Mouse (Mus musculus) limb, embryonic 14.5 days (tissue): ENCODE results near the gene Kif1c. TPM values are rescaled to one million over a fixed set of nuclear protein-coding genes. Genes with fewer than 3 reads are reported as not detected.

ENCODE experiments used
- ATAC-seq: fragments of 200-750 bp; cut with Nextera tagmentation; 2 replicates; pipeline ENCODE4 v1.8.0; 2017; ENCODE audit warnings: low read depth, moderate number of reproducible peaks, moderate TSS enrichment; ENCODE audit not compliant: low FRiP score
- DNase-seq: peaks from one replicate; pipeline ENCODE4 v3.0.0-alpha.2; 2015; ENCODE audit warnings: low spot score
- H3K27ac ChIP-seq: fragments of 300-500 bp; sonication (generic); replicated peaks from 2 replicates; pipeline ENCODE4 v1.5.1; 2014; ENCODE audit warnings: low read depth, mild to moderate bottlenecking, low read length, moderate library complexity, mixed read lengths
- H3K27me3 ChIP-seq: fragments of 300-500 bp; sonication (generic); 2 replicates; pipeline ENCODE4 v1.6.1; 2014; ENCODE audit warnings: low read length, mixed read lengths; ENCODE audit not compliant: control insufficient read depth, insufficient read depth
- H3K36me3 ChIP-seq: fragments of 300-500 bp; sonication (generic); 2 replicates; pipeline ENCODE4 v1.6.1; 2014; ENCODE audit warnings: mild to moderate bottlenecking, low read length, moderate library complexity, mixed read lengths; ENCODE audit not compliant: control insufficient read depth, insufficient read depth
- H3K4me1 ChIP-seq: fragments of 300-500 bp; sonication (generic); 2 replicates; pipeline ENCODE4 v1.6.1; 2014; ENCODE audit warnings: antibody characterized with exemption, low read length, mixed read lengths; ENCODE audit not compliant: control insufficient read depth, insufficient read depth
- H3K4me2 ChIP-seq: fragments of 300-500 bp; sonication (generic); replicated peaks from 2 replicates; pipeline ENCODE4 v1.6.1; 2014; ENCODE audit warnings: low read depth, mild to moderate bottlenecking, low read length, moderate library complexity; ENCODE audit not compliant: severe bottlenecking
- H3K4me3 ChIP-seq: fragments of 300-500 bp; sonication (generic); replicated peaks from 2 replicates; pipeline ENCODE4 v1.5.1; 2014; ENCODE audit warnings: low read length
- H3K9ac ChIP-seq: fragments of 300-500 bp; sonication (generic); 2 replicates; pipeline ENCODE4 v1.6.1; 2014; ENCODE audit warnings: mild to moderate bottlenecking, low read depth, low read length, moderate library complexity; ENCODE audit not compliant: severe bottlenecking
- H3K9me3 ChIP-seq: fragments of 300-500 bp; sonication (generic); 2 replicates; pipeline ENCODE4 v1.6.1; 2016; ENCODE audit warnings: low read length; ENCODE audit not compliant: control insufficient read depth
- POLR2A ChIP-seq: fragments of 200-500 bp; IDR thresholded peaks from 2 replicates; pipeline ENCODE4 v1.8.0; 2012; ENCODE audit warnings: inconsistent platforms, mild to moderate bottlenecking, moderate library complexity, borderline replicate concordance; ENCODE audit not compliant: insufficient read depth, insufficient read length; ENCODE audit errors: extremely low read depth
- WGBS: fragments of 180-500 bp; shearing (Covaris S2); extraction: QIAGEN DNeasy Blood & Tissue Kit; methylation state at CpG from one replicate; pipeline ENCODE4 v1.1.7; 2014; 5-methylcytosine and 5-hydroxymethylcytosine counted together
- polyA plus RNA-seq, 2 experiments: library from polyadenylated mRNA; depleted of rRNA in 1 of 2; stranded (reverse) in 1 of 2; unstranded in 1 of 2; fragments of >200 nt; fragmentation: Nextera tagmentation in 1 of 2; extraction: Ambion mirVana in 1 of 2; gene quantifications; 2 replicates each; pipeline versions ENCODE4 v1.2.1 to v1.2.3; 2012 to 2014

Gene Kif1c
- polyA plus RNA-seq, 2 experiments = 14.6 to 45.8 TPM

- Histone ChIP-seq H3K9ac (no peak overlapping the region), H3K36me3 (no peaks in the 10 kb centered on the region), H3K4me1 (no peaks in the 10 kb centered on the region), H3K4me3 (no peak overlapping the region), H3K27me3 (no peaks in the 10 kb centered on the region), H3K4me2 (no peak overlapping the region), H3K9me3 (no peaks in the 10 kb centered on the region), H3K27ac (no peak overlapping the region)
- DNase-seq (no peak), ATAC-seq (no peak)
- 88% methylated on average over 3 of the region's 3 CpGs for WGBS
- no peak for TF ChIP-seq POLR2A
These were observed 41.3 kb downstream of the Kif1c start for GRCm38 (mm10) chr11:70741603-70742002.

GRCm38 (mm10) chr11:70742117-70742516, 41.8 kb downstream of the Kif1c start:
- Histone ChIP-seq H3K36me3 (no peaks in the 10 kb centered on the region), H3K27me3 (no peaks in the 10 kb centered on the region), H3K9ac (no peak overlapping the region), H3K27ac (no peak overlapping the region), H3K4me3 (no peak overlapping the region), H3K4me2 (no peak overlapping the region), H3K4me1 (no peaks in the 10 kb centered on the region), H3K9me3 (no peaks in the 10 kb centered on the region)
- no peak for ATAC-seq
- WGBS = 75% methylated on average over 7 of the region's 7 CpGs
- no peak for DNase-seq
- TF ChIP-seq POLR2A = no peak

GRCm38 (mm10) chr11:70742581-70743459, 42.5 kb downstream of the Kif1c start:
- Histone ChIP-seq H3K4me2 (no peak overlapping the region), H3K9me3 (no peaks in the 10 kb centered on the region), H3K4me1 (no peaks in the 10 kb centered on the region), H3K4me3 (no peak overlapping the region), H3K36me3 (no peaks in the 10 kb centered on the region), H3K27me3 (no peaks in the 10 kb centered on the region), H3K9ac (no peak overlapping the region), H3K27ac (no peak overlapping the region)
- ATAC-seq (no peak), DNase-seq (no peak)
- 72% methylated on average over 11 of the region's 12 CpGs for WGBS
- TF ChIP-seq POLR2A = no peak

- no peaks in the 10 kb centered on the region for H3K27me3 ChIP-seq
- H3K9me3 ChIP-seq = no peaks in the 10 kb centered on the region
- WGBS = 85% methylated on average over 7 of the region's 7 CpGs
- H3K4me1 ChIP-seq = no peaks in the 10 kb centered on the region
- no peak overlapping the region for H3K27ac ChIP-seq
- no peak for ATAC-seq
- no peak for DNase-seq
- TF ChIP-seq POLR2A = no peak
- H3K9ac ChIP-seq = no peak overlapping the region
- no peak overlapping the region for H3K4me2 ChIP-seq
- no peaks in the 10 kb centered on the region for H3K36me3 ChIP-seq
- H3K4me3 ChIP-seq = no peak overlapping the region
These were observed 45.3 kb downstream of the Kif1c start for GRCm38 (mm10) chr11:70745636-70746035.

- no peak for TF ChIP-seq POLR2A
- no peak for DNase-seq
- Histone ChIP-seq H3K36me3 (no peaks in the 10 kb centered on the region), H3K4me3 (no peak overlapping the region), H3K9ac (no peak overlapping the region), H3K9me3 (no peaks in the 10 kb centered on the region), H3K4me2 (no peak overlapping the region), H3K27ac (no peak overlapping the region), H3K4me1 (no peaks in the 10 kb centered on the region), H3K27me3 (no peaks in the 10 kb centered on the region)
- WGBS = 85% methylated on average over 4 of the region's 4 CpGs
- no peak for ATAC-seq
These were observed 47.7 kb downstream of the Kif1c start for GRCm38 (mm10) chr11:70747876-70748545.
